Mouse (Mus musculus): ENCODE results near the gene Hnrnpdl.

- TF ChIP-seq MYOG (IDR thresholded peaks at IDR 0.05; ENCODE audit: control insufficient read depth, extremely low read depth, insufficient read length): no peak
- TF ChIP-seq CTCF (IDR thresholded peaks at IDR 0.05; ENCODE audit: control insufficient read depth, insufficient read depth, insufficient read length): no peak
Measured at GRCm38 (mm10) chr5:100037965-100038713, 1.3 kb downstream of the Hnrnpdl start.

All from C2C12 (cell line).